Mouse (Mus musculus): ENCODE measurements at regions not wholly inside any gene's neighbourhood (a gene's known extent, or its start where the extent isn't known, plus 50 kb on each side); places are given as distances from the start of the nearest gene placed in this dataset.

GRCm38 (mm10) chr11:24750144-24750779 lies 672.4 kb downstream of the Bcl11a start:
- TF ChIP-seq CTCF (conservative IDR thresholded peaks at IDR 0.05; ENCODE audit: low read length), result no peak
- TF ChIP-seq POU5F1 (IDR thresholded peaks at IDR 0.05; ENCODE audit: borderline replicate concordance, low read length), result no peak

Data from E14TG2a.4 (cell line).